Mouse (Mus musculus): ENCODE measurements around the gene Prdm16. TPM values are rescaled to one million over a fixed set of nuclear protein-coding genes. Genes with fewer than 3 reads are reported as not detected.

The Prdm16 gene
- total RNA-seq, 1 experiment = 3.1 TPM

DNA sequence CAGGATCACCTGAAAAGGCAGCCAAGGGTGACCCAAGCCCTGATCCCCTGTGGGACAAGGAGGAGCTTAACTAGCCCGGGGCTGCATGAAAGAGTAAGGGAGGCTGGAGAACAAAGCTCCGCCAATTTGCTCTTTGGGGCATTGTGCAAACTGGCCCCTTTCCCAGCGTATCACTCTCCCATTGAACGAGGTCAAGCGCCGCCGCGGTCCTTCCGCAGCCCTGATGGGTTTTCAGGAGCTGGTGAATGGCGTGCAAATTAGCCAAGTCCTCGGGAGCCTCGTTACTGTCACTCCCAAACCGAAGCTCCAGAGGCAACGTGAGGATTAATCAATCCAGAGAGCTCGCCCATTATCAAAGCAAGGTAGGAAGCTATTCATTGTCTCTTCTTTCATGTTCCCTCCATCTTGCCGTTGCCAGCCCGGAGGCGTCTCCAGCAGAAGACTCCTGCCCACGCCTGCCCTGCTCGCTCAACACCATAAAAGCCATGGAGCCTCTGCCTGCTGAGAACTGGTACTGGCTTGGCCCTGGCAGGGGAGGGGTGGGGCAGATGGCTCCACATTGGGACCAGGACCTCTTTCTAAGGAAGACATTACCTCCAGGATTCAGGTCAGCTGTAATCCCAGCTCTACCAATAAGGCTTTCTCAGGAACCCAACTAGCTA, 129.8 kb downstream of the Prdm16 start:
- H3K36me3 ChIP-seq (ENCODE audit: control insufficient read depth, insufficient read depth, low read length, poor library complexity, severe bottlenecking) = no peaks in the 10 kb centered on the region
- no peak overlapping the region for H3K27ac ChIP-seq (ENCODE audit: insufficient read depth, low read depth, low read length, poor library complexity, severe bottlenecking)
- H3K4me1 ChIP-seq (ENCODE audit: control insufficient read depth in 2 of 2, insufficient read depth in 2 of 2, low read length in 2 of 2, poor library complexity in 1 of 2) = peaks cover 0 to 9% of the 10 kb centered on the region in 2 experiments; a peak in 1 of 4 replicates
- no peak for DNase-seq (ENCODE audit: low read depth, low spot score)
- no peak overlapping the region for H3K9ac ChIP-seq (ENCODE audit: insufficient read depth, low read depth, low read length, poor library complexity, severe bottlenecking)
- H3K9me3 ChIP-seq (ENCODE audit: control insufficient read depth, insufficient read depth, low read depth, low read length) = no peaks in the 10 kb centered on the region
- H3K4me3 ChIP-seq (ENCODE audit: insufficient read depth in 1 of 2, low read depth in 1 of 2, low read length in 2 of 2, poor library complexity in 1 of 2, severe bottlenecking in 1 of 2) = no peak overlapping the region
- in situ Hi-C loops (cut with MboI; ENCODE audit: low sequenced_read_pairs in 2 of 2, unreplicated experiment in 2 of 2) = no loop called here
- TF ChIP-seq ZC3H11A (IDR thresholded peaks at IDR 0.05; ENCODE audit: borderline replicate concordance, low read depth, low read length) = no peak
- TF ChIP-seq HCFC1 (IDR thresholded peaks at IDR 0.05; ENCODE audit: borderline replicate concordance, insufficient read depth, low read length) = no peak
- TF ChIP-seq ZNF384 (IDR thresholded peaks at IDR 0.05; ENCODE audit: low read depth, low read length) = no peak
- no peak for TF ChIP-seq MAFK (IDR thresholded peaks at IDR 0.05; ENCODE audit: insufficient read depth, low read depth, low read length)
- TF ChIP-seq CHD2 (IDR thresholded peaks at IDR 0.05; ENCODE audit: low read depth, low read length) = no peak

DNA sequence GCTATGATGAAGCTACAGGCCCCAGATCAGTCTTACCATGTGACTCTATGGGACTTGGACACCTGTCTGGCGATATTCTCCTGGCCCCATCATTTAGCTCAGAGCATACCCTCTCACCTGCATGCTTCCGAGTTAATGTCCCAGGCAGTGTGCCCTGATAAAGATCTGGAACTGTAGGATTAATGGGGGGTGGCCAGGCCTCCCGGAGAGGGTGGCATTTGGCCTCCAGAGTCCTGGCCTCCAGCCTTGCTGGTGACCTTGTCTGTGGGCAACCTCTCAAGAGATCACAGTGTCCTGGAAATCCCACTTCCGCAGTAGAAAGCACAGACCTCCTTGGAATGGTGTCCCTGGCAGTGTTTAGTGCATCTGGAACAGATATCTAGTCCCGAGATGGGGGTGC, 131.4 kb downstream of the Prdm16 start:
- no peak for DNase-seq (ENCODE audit: low read depth, low spot score)
- Histone ChIP-seq H3K4me1 (ENCODE audit: control insufficient read depth in 2 of 2, insufficient read depth in 2 of 2, low read length in 2 of 2, poor library complexity in 1 of 2) (peaks cover 0 to 9% of the 10 kb centered on the region in 2 experiments; a peak in 1 of 4 replicates), H3K27ac (ENCODE audit: insufficient read depth, low read depth, low read length, poor library complexity, severe bottlenecking) (no peak overlapping the region), H3K36me3 (ENCODE audit: control insufficient read depth, insufficient read depth, low read length, poor library complexity, severe bottlenecking) (no peaks in the 10 kb centered on the region), H3K9me3 (ENCODE audit: control insufficient read depth, insufficient read depth, low read depth, low read length) (no peaks in the 10 kb centered on the region), H3K9ac (ENCODE audit: insufficient read depth, low read depth, low read length, poor library complexity, severe bottlenecking) (no peak overlapping the region), H3K4me3 (ENCODE audit: insufficient read depth in 1 of 2, low read depth in 1 of 2, low read length in 2 of 2, poor library complexity in 1 of 2, severe bottlenecking in 1 of 2) (no peak overlapping the region)
- in situ Hi-C loops (cut with MboI; ENCODE audit: low sequenced_read_pairs in 2 of 2, unreplicated experiment in 2 of 2) = no loop called here
- TF ChIP-seq HCFC1 (IDR thresholded peaks at IDR 0.05; ENCODE audit: borderline replicate concordance, insufficient read depth, low read length) (no peak), CHD2 (IDR thresholded peaks at IDR 0.05; ENCODE audit: low read depth, low read length) (no peak), ZNF384 (IDR thresholded peaks at IDR 0.05; ENCODE audit: low read depth, low read length) (no peak), ZC3H11A (IDR thresholded peaks at IDR 0.05; ENCODE audit: borderline replicate concordance, low read depth, low read length) (no peak), MAFK (IDR thresholded peaks at IDR 0.05; ENCODE audit: insufficient read depth, low read depth, low read length) (no peak)

DNA sequence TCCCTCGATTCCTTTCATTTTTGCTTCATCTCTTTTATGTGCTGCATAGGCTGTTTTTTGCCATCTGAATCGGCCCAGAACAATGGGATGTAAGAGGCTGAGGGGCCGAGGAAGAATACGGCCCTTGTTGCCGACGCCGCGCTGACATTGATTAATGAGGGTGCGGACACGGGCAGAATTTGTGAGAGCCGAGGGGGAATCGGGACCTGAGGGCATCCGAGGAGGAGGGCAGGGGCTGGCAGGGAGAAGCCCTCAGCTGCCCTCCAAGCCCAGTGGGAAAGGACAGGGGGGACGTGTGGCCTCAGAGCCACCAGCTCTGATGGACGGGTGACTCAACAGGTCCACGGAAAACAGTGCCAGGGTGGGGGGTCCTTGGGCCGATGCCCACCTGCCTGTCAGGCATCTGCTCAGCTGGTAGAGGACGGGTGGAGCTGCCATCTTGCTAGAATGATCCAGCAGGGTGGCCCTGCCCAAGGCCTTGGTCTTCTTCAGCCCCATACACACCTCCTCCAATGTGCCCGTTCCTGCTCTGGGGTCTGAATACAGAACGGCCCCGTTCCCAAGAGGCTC, 133.3 kb downstream of the Prdm16 start:
- Histone ChIP-seq H3K36me3 (ENCODE audit: control insufficient read depth, insufficient read depth, low read length, poor library complexity, severe bottlenecking) (no peaks in the 10 kb centered on the region), H3K4me3 (ENCODE audit: insufficient read depth in 1 of 2, low read depth in 1 of 2, low read length in 2 of 2, poor library complexity in 1 of 2, severe bottlenecking in 1 of 2) (no peak overlapping the region), H3K4me1 (ENCODE audit: control insufficient read depth in 2 of 2, insufficient read depth in 2 of 2, low read length in 2 of 2, poor library complexity in 1 of 2) (peaks cover 0 to 12% of the 10 kb centered on the region in 2 experiments; a peak in 1 of 4 replicates), H3K9me3 (ENCODE audit: control insufficient read depth, insufficient read depth, low read depth, low read length) (no peaks in the 10 kb centered on the region), H3K27ac (ENCODE audit: insufficient read depth, low read depth, low read length, poor library complexity, severe bottlenecking) (no peak overlapping the region), H3K9ac (ENCODE audit: insufficient read depth, low read depth, low read length, poor library complexity, severe bottlenecking) (no peak overlapping the region)
- in situ Hi-C loops (cut with MboI; ENCODE audit: low sequenced_read_pairs in 2 of 2, unreplicated experiment in 2 of 2) = no loop called here
- DNase-seq (ENCODE audit: low read depth, low spot score) = no peak
- TF ChIP-seq HCFC1 (IDR thresholded peaks at IDR 0.05; ENCODE audit: borderline replicate concordance, insufficient read depth, low read length) (no peak), MAFK (IDR thresholded peaks at IDR 0.05; ENCODE audit: insufficient read depth, low read depth, low read length) (no peak), CHD2 (IDR thresholded peaks at IDR 0.05; ENCODE audit: low read depth, low read length) (no peak), ZC3H11A (IDR thresholded peaks at IDR 0.05; ENCODE audit: borderline replicate concordance, low read depth, low read length) (no peak), ZNF384 (IDR thresholded peaks at IDR 0.05; ENCODE audit: low read depth, low read length) (no peak)

DNA sequence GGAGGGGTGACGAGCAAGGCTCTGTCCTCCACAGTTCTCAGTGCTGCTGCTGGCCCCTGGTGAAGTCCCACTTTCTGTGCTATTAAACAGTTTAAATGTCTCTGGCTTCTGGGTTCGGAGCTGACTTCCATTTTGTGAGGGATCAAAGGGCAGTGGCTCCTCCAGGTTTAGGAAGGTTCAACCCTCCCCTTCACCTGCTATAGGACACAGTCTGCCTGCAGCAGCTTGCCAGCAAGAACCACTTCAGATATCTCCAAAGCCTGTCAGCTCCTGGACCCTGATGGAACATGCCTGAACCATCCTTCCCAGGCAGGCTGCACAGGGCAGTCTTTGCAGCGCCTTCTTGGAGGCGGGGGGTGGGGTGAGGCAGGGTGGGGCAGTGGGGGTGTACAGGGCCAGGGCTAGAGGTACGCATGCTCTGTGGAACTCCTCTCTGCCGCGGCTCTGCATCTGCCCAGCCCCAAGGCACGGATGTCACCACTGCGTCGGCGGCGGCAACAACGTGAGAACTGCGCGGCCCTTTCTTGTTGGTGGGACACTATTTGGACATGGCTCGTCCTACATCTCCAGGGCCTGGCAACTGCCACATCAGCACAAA, 134.2 kb downstream of the Prdm16 start:
- H3K36me3 ChIP-seq (ENCODE audit: control insufficient read depth, insufficient read depth, low read length, poor library complexity, severe bottlenecking) = no peaks in the 10 kb centered on the region
- no peak overlapping the region for H3K27ac ChIP-seq (ENCODE audit: insufficient read depth, low read depth, low read length, poor library complexity, severe bottlenecking)
- DNase-seq (ENCODE audit: low read depth, low spot score) = no peak
- in situ Hi-C loops (cut with MboI; ENCODE audit: low sequenced_read_pairs in 2 of 2, unreplicated experiment in 2 of 2) = no loop called here
- H3K4me3 ChIP-seq (ENCODE audit: insufficient read depth in 1 of 2, low read depth in 1 of 2, low read length in 2 of 2, poor library complexity in 1 of 2, severe bottlenecking in 1 of 2) = no peak overlapping the region
- no peak overlapping the region for H3K9ac ChIP-seq (ENCODE audit: insufficient read depth, low read depth, low read length, poor library complexity, severe bottlenecking)
- H3K4me1 ChIP-seq (ENCODE audit: control insufficient read depth in 2 of 2, insufficient read depth in 2 of 2, low read length in 2 of 2, poor library complexity in 1 of 2) = peaks cover 0 to 19% of the 10 kb centered on the region in 2 experiments; a peak in 1 of 4 replicates
- no peaks in the 10 kb centered on the region for H3K9me3 ChIP-seq (ENCODE audit: control insufficient read depth, insufficient read depth, low read depth, low read length)
- no peak for TF ChIP-seq CHD2 (IDR thresholded peaks at IDR 0.05; ENCODE audit: low read depth, low read length)
- no peak for TF ChIP-seq HCFC1 (IDR thresholded peaks at IDR 0.05; ENCODE audit: borderline replicate concordance, insufficient read depth, low read length)
- TF ChIP-seq ZC3H11A (IDR thresholded peaks at IDR 0.05; ENCODE audit: borderline replicate concordance, low read depth, low read length) = no peak
- no peak for TF ChIP-seq MAFK (IDR thresholded peaks at IDR 0.05; ENCODE audit: insufficient read depth, low read depth, low read length)
- no peak for TF ChIP-seq ZNF384 (IDR thresholded peaks at IDR 0.05; ENCODE audit: low read depth, low read length)
